Mouse (Mus musculus): Measurements from ENCODE around the gene Akap11.

DNA sequence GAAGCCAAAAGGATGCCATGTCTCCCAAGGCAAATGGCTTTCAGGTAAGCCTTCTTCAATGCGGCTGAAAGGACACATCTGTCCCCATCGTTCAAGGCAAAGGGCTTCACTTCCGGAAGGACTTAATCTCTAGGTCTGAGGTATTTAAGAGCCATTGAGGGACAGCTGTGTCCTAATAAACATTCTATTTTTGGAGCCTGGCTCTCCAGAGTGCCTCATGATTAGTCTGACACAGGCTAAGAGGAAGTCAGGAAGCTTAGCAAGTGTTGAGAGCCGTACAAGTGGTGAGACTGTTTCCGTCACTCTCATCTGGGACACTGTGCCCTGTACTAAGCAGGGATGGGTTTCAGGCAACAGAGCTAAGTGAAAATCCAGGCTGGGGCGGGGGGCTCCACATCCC is 12.2 kb upstream of the Akap11 start:
- no peak for TF ChIP-seq CTCF (IDR thresholded peaks at IDR 0.05; ENCODE audit: control insufficient read depth, insufficient read depth, insufficient read length)
- TF ChIP-seq USF1 (IDR thresholded peaks at IDR 0.05; ENCODE audit: low read depth): no peak
- TF ChIP-seq MAX (IDR thresholded peaks at IDR 0.05): no peak
- no peak for TF ChIP-seq CEBPB (IDR thresholded peaks at IDR 0.05; ENCODE audit: low read depth)

Data from C2C12 (cell line).